Mouse (Mus musculus): ENCODE measurements at regions not wholly inside any gene's neighbourhood (a gene's known extent, or its start where the extent isn't known, plus 50 kb on each side); places are given as distances from the start of the nearest gene placed in this dataset.
A peak's percentile ranks its signal among the peaks of the same experiment; 100 is the strongest.

DNA sequence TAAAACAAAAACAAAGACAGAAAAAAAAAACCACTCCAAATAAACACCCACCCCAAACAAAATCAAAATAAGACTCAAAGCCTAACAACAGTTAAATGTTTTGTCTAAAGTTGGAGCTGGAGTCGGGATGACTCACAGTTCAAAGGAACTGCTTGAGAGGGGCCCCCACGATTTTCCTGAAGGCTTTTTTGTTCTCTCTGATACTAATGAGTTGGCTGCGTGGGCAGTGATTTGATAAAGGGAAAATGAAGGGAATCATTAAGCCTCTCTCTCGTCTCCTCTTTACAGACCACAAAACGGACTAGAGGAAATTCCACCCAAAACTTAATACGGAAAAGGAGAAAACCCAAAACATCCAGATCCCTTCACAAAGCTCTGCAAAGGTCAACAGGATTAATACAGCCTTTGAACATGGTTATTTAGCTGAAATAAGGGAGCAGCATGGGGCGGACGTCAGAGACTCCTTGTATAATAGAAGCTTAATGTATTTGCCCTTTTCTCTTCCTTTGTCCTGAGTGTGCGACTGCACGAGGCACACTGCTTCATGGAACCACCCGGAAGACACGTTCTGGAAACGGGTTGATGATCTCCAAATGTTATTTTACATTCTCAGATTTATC lies 138.3 kb upstream of the Igfbp7 start:
- no peaks in the 10 kb centered on the region for H3K27me3 ChIP-seq (replicated peaks)
- no peak overlapping the region for H3K4me3 ChIP-seq
- 63% methylated on average over 13 of the region's 13 CpGs for WGBS
- H3K27ac ChIP-seq (ENCODE audit: poor library complexity, severe bottlenecking), result no peak overlapping the region
- H3K36me3 ChIP-seq, result no peaks in the 10 kb centered on the region
- H3K4me2 ChIP-seq, result no peak overlapping the region
- ATAC-seq (ENCODE audit: insufficient number of reproducible peaks, low FRiP score), result no peak
- H3K9ac ChIP-seq, result no peak overlapping the region
- no peaks in the 10 kb centered on the region for H3K4me1 ChIP-seq (replicated peaks)
- no peaks in the 10 kb centered on the region for H3K9me3 ChIP-seq (replicated peaks)

DNA sequence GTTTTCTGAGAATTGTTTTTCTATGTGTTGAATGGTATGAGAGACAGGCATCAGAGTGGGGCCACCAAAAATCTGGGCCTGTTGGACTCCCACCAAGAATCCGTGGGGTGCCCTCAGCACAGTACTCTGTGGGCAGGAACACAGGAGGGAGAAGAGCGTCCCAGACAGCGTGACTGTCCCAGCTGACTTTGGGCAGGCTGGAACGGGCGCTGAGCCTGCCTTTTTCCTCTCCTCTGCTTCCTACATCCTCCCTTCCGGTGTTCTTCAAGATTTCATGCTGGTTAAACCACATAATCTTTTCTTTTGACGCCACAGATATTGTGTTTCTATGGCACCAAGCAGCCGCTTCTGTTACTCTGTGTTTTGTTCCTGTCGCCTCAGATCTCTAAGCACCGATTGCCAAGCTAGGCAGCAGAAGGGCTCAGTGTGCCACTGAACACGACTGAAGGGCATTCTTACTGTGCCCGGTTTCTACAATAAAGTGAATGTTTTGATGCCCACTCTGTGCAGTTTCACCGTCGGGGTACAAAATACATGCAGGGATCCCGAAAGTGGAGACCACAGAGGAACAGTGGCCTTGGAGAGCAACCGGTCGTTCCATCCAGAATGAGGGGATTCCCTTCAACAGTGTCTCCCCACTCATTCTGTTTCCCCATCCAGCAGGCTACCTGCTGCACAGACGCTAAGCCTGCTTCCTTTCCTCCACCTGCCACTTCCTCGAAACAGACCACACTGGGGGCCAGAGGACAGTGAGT lies 124.6 kb upstream of the Igfbp7 start:
- no peak overlapping the region for H3K4me2 ChIP-seq
- H3K9ac ChIP-seq, result no peak overlapping the region
- H3K4me3 ChIP-seq, result no peak overlapping the region
- H3K36me3 ChIP-seq, result no peaks in the 10 kb centered on the region
- H3K27me3 ChIP-seq (replicated peaks), result no peaks in the 10 kb centered on the region
- H3K9me3 ChIP-seq (replicated peaks), result no peaks in the 10 kb centered on the region
- no peaks in the 10 kb centered on the region for H3K4me1 ChIP-seq (replicated peaks)
- no peak overlapping the region for H3K27ac ChIP-seq (ENCODE audit: poor library complexity, severe bottlenecking)
- ATAC-seq (ENCODE audit: insufficient number of reproducible peaks, low FRiP score), result no peak
- WGBS, result 60% methylated on average over 19 of the region's 19 CpGs

DNA sequence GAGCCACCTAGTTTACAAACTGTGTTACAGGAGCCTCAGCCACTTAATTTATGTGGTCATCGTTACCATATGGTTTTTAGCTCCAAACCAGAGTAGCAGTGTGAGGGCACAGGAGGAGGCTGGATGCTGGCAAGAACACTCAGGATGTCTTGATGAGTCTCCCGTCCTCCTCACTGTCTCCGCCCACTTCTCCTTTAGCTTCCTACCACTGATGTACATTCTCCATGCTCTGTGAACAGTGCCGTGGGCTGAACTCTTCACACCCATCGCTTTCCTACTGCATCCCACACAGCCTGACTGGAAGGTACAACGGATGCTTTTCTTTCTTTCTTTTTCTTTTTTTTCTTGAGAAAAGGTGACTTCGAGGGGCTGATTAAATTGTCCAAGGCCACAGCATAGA lies 122.5 kb upstream of the Igfbp7 start:
- Histone ChIP-seq H3K36me3 (no peaks in the 10 kb centered on the region), H3K9me3 (replicated peaks) (no peaks in the 10 kb centered on the region), H3K27me3 (replicated peaks) (no peaks in the 10 kb centered on the region), H3K4me2 (no peak overlapping the region), H3K4me3 (no peak overlapping the region), H3K27ac (ENCODE audit: poor library complexity, severe bottlenecking) (no peak overlapping the region), H3K9ac (no peak overlapping the region), H3K4me1 (replicated peaks) (no peaks in the 10 kb centered on the region)
- no peak for ATAC-seq (ENCODE audit: insufficient number of reproducible peaks, low FRiP score)
- 78% methylated on average over 7 of the region's 7 CpGs for WGBS

GRCm38 (mm10) chr5:77517252-77517651 lies 109.4 kb upstream of the Igfbp7 start:
- no peaks in the 10 kb centered on the region for H3K9me3 ChIP-seq (replicated peaks)
- H3K9ac ChIP-seq, result no peak overlapping the region
- 76% methylated on average over 4 of the region's 4 CpGs for WGBS
- H3K4me2 ChIP-seq, result no peak overlapping the region
- peaks cover 17% of the 10 kb centered on the region for H3K4me1 ChIP-seq (replicated peaks)
- ATAC-seq (ENCODE audit: insufficient number of reproducible peaks, low FRiP score), result no peak
- no peak overlapping the region for H3K4me3 ChIP-seq
- no peak overlapping the region for H3K27ac ChIP-seq (ENCODE audit: poor library complexity, severe bottlenecking)
- H3K36me3 ChIP-seq, result no peaks in the 10 kb centered on the region
- H3K27me3 ChIP-seq (replicated peaks), result no peaks in the 10 kb centered on the region

DNA sequence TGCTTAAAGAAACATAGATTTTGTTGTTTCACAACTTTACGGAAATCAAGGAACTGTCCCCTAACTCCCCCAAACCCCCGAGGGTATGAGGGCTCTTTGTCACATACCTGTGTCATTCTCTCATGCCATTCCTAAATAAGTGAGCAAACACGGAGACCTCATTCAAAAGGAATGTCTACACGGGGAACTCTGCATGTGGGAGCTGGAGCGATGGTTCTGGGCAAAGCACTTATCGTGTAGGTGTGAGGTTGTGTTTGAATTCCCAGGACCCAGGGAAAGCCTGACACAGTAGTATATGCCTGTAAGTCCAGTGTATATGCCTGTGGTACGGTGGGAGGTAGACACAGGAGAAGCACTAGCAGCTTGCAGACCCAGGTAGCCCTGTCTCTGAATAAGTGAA lies 107.6 kb upstream of the Igfbp7 start:
- H3K4me2 ChIP-seq, result no peak overlapping the region
- WGBS, result 44% methylated on average over 7 of the region's 7 CpGs
- H3K9me3 ChIP-seq (replicated peaks), result no peaks in the 10 kb centered on the region
- no peak overlapping the region for H3K9ac ChIP-seq
- no peaks in the 10 kb centered on the region for H3K36me3 ChIP-seq
- ATAC-seq (ENCODE audit: insufficient number of reproducible peaks, low FRiP score), result no peak
- H3K27me3 ChIP-seq (replicated peaks), result no peaks in the 10 kb centered on the region
- H3K4me3 ChIP-seq, result no peak overlapping the region
- H3K27ac ChIP-seq (ENCODE audit: poor library complexity, severe bottlenecking), result no peak overlapping the region
- peaks cover 17% of the 10 kb centered on the region for H3K4me1 ChIP-seq (replicated peaks)

DNA sequence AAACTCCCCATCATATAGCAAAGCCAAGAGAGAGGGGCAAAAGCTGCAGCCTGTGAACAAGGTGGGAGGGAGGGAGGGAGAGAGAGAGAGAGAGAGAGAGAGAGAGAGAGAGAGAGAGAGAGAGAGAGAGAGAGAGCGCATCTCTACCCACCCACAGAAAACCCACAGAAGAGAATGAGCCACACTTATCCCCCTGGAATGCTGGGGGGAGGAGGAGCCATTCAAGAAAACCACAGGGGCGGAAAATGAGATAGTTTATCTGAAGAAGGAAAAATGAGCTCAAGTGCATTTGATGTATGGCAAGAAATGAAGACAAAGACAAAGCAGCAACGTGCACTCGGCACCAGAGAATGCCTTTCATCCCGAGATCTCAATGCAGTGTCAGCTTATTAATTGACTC lies 94.8 kb upstream of the Igfbp7 start:
- Histone ChIP-seq H3K27ac (ENCODE audit: poor library complexity, severe bottlenecking) (no peak overlapping the region), H3K27me3 (replicated peaks) (no peaks in the 10 kb centered on the region), H3K36me3 (no peaks in the 10 kb centered on the region), H3K9ac (no peak overlapping the region), H3K4me2 (no peak overlapping the region), H3K4me1 (replicated peaks) (peaks cover 7% of the 10 kb centered on the region; the same call in 1 of the 2 replicates), H3K9me3 (replicated peaks) (no peaks in the 10 kb centered on the region), H3K4me3 (no peak overlapping the region)
- WGBS, result 41% methylated on average over 5 of the region's 5 CpGs
- no peak for ATAC-seq (ENCODE audit: insufficient number of reproducible peaks, low FRiP score)

GRCm38 (mm10) chr5:77499949-77500460 lies 92.2 kb upstream of the Igfbp7 start:
- H3K4me2 ChIP-seq, result no peak overlapping the region
- WGBS, result 45% methylated on average over 5 of the region's 5 CpGs
- H3K27me3 ChIP-seq (replicated peaks), result no peaks in the 10 kb centered on the region
- H3K27ac ChIP-seq (ENCODE audit: poor library complexity, severe bottlenecking), result no peak overlapping the region
- no peak for ATAC-seq (ENCODE audit: insufficient number of reproducible peaks, low FRiP score)
- no peak overlapping the region for H3K9ac ChIP-seq
- no peak overlapping the region for H3K4me3 ChIP-seq
- H3K9me3 ChIP-seq (replicated peaks), result no peaks in the 10 kb centered on the region
- no peaks in the 10 kb centered on the region for H3K36me3 ChIP-seq
- peaks cover 7% of the 10 kb centered on the region; the same call in 1 of the 2 replicates for H3K4me1 ChIP-seq (replicated peaks)

GRCm38 (mm10) chr5:77494601-77495000 lies 86.8 kb upstream of the Igfbp7 start:
- Histone ChIP-seq H3K4me1 (replicated peaks) (peaks cover under 1% of the 10 kb centered on the region; the same call in 1 of the 2 replicates), H3K4me2 (no peak overlapping the region), H3K4me3 (no peak overlapping the region), H3K27me3 (replicated peaks) (no peaks in the 10 kb centered on the region), H3K9me3 (replicated peaks) (no peaks in the 10 kb centered on the region), H3K27ac (ENCODE audit: poor library complexity, severe bottlenecking) (no peak overlapping the region), H3K9ac (no peak overlapping the region), H3K36me3 (no peaks in the 10 kb centered on the region)
- ATAC-seq (ENCODE audit: insufficient number of reproducible peaks, low FRiP score), result no peak
- 59% methylated on average over 1 of the region's 1 CpGs for WGBS

DNA sequence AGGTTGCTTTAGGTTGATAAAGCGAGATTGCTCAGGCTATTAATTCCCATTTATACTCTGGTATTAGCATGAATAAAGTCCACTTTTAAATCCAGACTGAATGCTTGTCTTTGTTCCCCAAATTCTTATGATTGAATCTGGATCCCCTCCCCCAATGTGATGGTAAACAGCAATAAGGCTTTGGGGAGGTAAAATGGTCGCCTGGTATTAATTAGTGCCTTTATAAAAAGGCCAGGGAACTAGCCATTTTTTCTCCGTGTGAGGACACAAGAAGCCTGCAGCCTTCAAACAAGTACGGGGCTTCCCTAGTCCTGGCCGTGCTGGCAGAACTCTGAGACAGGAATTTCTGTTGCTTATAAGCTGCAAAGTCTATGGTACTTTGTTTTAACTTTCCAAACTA lies 81.1 kb upstream of the Igfbp7 start:
- peaks cover 25% of the 10 kb centered on the region for H3K4me1 ChIP-seq (replicated peaks)
- H3K4me3 ChIP-seq, result no peak overlapping the region
- ATAC-seq (ENCODE audit: insufficient number of reproducible peaks, low FRiP score), result no peak
- H3K27me3 ChIP-seq (replicated peaks), result no peaks in the 10 kb centered on the region
- no peaks in the 10 kb centered on the region for H3K36me3 ChIP-seq
- no peak overlapping the region for H3K27ac ChIP-seq (ENCODE audit: poor library complexity, severe bottlenecking)
- WGBS, result 76% methylated on average over 5 of the region's 5 CpGs
- H3K9me3 ChIP-seq (replicated peaks), result no peaks in the 10 kb centered on the region
- H3K4me2 ChIP-seq, result no peak overlapping the region
- no peak overlapping the region for H3K9ac ChIP-seq

DNA sequence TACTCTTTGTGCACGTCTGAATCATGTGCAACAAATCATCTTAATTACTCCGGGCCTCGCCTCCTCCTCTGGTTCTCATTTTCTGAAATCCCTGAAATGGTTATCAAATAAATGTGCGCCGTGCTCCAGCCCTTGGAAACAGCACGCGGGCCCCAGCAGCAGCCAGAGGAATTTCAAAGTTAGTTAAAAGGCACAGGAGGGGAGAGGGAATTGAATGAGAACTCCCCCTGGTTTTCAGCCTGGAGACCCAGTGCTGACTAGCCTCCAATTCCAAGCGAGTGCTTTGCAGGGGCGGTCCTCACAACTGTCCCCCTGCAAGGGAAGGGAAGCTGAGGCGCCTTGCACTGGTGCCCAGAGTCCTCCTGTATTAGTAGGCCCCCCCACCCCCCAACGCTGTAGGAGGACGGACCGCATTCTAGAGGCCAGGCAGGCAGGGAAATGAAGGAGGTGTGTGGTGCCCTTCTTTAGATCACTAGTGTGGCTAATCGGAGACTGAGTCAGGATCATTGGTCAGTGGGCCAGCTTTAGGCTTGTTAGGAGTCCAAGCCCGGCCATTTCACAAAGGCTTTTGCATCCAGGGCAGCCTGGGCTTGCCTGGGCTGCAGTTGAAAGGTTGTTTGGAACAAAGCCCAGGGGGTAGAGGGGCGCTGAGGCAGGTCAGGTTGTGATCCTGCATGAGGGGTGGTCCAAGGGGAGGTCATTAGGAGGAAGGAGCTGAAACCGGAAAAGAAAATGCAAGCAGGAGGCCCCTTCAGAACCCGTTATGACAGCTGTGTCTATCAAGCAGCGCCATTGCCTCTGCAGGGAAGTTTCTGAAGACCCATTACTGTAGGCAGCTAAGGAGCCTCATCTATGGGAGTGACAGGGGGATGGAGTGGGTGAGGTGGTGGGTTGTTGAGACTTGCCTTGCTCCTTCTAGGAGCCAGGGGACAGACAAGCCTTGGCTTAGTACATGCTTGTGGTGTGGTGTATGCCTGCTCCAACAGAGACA lies 80.3 kb upstream of the Igfbp7 start:
- H3K4me1 ChIP-seq (replicated peaks), result peaks cover 25% of the 10 kb centered on the region
- no peaks in the 10 kb centered on the region for H3K36me3 ChIP-seq
- no peak for ATAC-seq (ENCODE audit: insufficient number of reproducible peaks, low FRiP score)
- H3K9ac ChIP-seq, result no peak overlapping the region
- H3K9me3 ChIP-seq (replicated peaks), result no peaks in the 10 kb centered on the region
- H3K4me3 ChIP-seq, result peak overlapping the region; percentile 30
- H3K27me3 ChIP-seq (replicated peaks), result no peaks in the 10 kb centered on the region
- H3K4me2 ChIP-seq, result peak overlapping the region; percentile 58
- 17% methylated on average over 19 of the region's 19 CpGs for WGBS
- peak overlapping the region; percentile 31; the same call in 1 of the 2 replicates for H3K27ac ChIP-seq (ENCODE audit: poor library complexity, severe bottlenecking)
